Mouse (Mus musculus): Measurements from ENCODE around the gene Trex2.

The Trex2 gene

DNA sequence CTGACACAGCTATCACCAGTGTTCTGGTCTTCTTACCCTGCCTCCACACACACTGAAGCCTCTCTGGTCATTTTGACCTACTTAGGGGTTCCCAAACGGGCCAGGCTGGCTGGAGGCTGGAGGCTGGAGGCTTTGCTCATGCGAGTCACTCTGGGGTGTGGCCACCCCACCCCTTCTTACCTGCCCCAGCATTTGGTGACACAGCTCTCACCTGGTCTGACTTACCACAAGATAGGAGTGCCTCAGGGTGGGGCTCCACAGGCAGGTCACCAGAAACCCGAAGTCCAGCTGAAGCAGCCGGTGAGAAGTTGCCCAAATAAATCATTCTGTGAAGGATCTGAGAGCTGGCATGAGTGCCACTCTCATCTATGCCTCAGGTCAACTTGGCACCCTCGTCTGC is 2.3 kb downstream of the Trex2 start:
- in situ Hi-C loops (cut with MboI, MseI): no loop called here

DNA sequence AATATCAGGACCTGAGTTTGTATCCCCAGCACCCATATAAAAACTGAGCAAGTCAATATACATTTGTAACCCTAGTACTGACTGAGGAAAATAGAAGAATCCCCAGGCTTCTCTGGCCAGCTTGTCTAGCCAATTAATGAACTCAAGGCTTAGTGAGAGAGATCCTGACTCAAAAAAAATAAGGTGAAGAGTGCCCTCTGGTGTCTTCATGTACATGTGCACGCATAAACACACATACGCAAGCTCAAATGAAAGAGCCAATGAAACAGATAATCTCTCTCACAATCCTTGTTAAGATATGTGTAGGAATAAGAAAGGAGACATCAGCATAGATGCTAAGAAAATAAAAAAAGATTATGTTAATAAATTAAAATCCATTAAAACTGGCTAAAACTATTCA is 5.1 kb downstream of the Trex2 start:
- in situ Hi-C loops (cut with MboI, MseI): no loop called here

DNA sequence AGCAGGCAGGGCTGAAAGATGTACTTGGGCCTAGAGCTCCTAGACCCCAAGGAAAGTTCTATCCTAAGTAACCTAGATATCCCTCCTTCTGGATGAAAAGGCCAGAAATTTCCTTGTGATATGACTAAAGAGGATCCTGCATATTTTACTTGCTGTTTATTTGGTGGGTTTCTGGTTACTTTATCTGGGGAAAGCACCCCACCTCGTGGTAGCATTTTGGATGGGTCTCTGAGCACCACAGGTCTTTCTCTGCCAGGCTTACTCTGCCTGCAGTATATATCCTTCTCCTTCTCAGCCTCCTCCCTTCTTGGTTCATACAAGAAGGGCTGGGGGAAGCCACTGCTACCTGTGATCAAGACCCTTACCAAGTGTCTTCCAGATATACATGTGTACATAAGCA is 22.4 kb downstream of the Trex2 start:
- in situ Hi-C loops (cut with MboI, MseI): no loop called here

DNA sequence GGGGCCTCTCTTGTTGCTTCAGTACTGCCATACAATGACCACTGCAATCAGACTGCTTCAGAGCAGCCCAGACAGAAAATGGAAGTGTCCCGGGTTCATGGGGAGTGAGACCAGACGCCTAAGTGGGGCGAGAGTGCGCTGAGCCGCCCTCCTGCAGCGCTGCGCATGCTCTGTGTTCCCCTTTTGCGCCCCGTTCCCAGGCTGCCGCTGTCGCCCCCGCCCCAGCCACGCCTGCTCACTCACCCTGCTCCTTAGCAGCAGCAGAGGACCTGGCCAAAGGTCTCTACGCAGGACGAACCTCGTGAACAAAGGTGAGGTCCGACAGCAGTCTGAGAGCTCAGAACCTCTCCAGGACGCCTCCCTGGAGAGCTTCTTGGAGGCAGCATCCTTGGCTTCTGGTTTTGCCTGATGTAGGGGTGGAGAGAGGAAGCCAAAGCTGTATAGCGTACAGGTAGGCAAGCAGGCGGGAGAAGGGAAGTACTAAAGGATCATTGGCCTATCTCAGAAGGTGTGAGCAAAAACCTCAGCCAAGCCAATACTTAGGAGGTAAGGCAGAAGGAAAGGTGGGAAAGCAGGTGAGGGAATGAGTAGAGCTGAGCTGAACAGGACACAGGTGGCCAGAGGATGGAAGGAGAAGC is 24.1 kb downstream of the Trex2 start, which contains the start of gene Zfp92:
Gene Zfp92 (plus strand): TSS at position 217 of the 638 bp plus-strand sequence.
- in situ Hi-C loops (cut with MboI, MseI): no loop called here

DNA sequence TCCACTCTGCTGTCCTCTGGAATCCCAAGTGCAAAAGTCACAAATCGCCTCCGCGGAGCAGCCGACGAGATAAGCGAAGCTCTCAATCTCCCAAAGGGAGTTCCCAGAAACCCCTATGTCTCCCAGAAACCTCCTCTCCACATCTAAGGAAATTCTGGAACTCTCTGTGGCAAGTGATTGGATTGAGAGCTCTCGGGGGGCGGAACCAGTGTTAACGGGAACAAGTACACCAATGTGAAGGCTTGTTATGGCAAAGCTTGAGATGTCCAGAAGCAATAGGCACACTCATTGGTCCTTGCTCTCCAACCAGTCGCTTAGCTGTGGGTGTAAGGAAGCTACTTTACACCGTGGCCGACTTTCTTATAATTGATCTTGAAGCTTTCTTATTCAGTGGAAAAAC is 33.5 kb downstream of the Trex2 start:
- in situ Hi-C loops (cut with MboI, MseI): no loop called here

DNA sequence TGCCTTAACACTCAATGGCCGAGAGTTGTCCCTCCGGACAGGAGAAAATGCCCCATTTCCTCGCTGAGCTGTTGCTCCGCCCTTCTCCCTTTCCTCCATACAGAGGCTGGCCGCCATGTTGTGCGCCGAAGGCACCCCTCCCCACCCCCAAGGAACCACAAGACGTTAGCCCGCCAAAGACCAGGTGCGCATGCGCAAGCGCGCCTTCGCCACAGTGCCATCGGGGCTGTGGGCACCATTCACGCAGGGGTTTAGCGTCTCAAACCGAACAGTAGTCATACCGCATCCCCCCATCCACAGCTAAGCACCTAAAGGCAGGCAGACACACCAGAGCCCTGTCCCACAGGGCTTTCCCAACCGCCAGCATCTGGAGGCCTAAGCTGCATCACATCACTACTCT is 34.2 kb downstream of the Trex2 start:
- in situ Hi-C loops (cut with MboI, MseI): no loop called here

DNA sequence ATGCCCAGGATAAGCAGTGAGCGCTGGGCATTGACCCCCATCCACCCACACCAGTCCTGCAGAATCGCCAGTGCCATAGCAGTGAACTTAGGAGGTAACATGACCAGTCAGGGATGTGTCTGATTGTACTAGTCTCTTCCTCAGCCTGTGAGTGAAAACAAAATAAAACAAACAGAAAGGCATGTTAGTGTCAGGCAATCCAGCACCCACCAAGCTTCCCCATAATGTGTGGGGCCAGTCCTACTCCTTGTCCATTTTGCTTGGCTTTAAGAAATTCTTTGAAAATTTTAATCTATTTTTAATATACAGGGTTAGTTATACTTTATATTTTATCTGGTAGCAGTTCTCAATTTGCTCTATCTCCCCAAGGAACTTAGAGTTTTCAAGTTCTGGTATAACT is 36.5 kb downstream of the Trex2 start, which contains the start of gene Gm18336:
Gene Gm18336 (minus strand): TSS at position 101 of the 400 bp plus-strand sequence.
- in situ Hi-C loops (cut with MboI, MseI): loop anchor here (5.0 kb wide), 1 partner anchor 346 kb away; no protein-coding TSS in a partner anchor

DNA sequence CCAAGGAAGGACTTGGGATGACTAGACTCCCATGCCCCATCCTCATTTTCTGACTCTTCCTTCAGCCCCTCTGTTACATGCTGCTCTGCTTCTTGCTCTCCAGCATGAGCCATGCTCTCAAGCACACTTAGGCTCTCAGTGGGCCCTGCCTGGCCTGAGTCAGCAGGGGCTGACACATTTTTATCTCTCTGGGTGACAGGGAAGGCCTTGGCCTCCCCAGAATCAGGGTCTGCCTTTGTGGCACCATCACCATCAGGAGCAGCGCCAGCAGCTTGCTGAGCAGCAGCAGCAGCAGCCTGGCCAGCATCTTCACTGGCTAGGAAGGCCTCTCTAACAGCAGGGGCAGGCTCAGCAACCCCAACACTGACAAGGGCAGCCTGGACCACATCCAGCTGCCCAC is 38.7 kb downstream of the Trex2 start:
- in situ Hi-C loops (cut with MboI, MseI): loop anchor here (5.0 kb wide), 1 partner anchor 344 kb away; no protein-coding TSS in a partner anchor

DNA sequence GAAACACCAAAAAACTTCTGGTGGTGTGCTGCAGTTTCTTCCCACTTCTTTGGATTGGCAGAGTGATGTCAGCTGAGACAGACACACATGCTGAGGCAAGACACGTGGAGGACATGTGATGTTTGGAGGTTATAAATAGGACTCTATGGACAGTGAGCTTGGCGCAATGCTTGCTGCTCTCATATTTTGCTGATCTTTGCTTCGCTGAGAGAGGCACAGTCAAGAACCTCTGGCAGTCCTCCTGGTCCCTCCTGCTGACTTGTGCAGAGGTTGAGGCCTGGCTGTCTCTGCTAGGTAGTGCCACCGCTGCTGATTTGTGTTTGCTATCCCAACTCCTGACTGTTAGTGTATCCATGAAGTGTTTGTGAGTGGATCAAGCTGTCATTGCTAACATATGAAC is 43.7 kb downstream of the Trex2 start:
- in situ Hi-C loops (cut with MboI, MseI): no loop called here

DNA sequence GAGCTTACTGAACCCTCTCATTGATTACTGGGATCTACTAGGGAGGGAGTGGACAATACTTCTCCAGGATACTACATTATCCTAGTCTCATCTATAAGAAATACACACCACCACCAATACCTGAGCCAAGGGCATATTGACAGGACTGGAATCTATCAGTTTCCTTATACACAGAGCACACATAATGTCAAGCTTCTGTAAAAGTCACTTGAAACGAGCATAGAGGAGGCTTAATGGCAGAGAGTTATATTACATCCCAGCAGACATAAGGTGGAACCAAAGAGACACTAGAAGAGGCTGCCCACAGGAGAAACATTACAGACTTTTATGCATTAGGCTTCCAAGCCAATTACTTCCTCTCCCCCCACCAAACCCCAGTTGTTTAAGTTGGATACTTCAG is 50.2 kb downstream of the Trex2 start:
- in situ Hi-C loops (cut with MboI, MseI): no loop called here

DNA sequence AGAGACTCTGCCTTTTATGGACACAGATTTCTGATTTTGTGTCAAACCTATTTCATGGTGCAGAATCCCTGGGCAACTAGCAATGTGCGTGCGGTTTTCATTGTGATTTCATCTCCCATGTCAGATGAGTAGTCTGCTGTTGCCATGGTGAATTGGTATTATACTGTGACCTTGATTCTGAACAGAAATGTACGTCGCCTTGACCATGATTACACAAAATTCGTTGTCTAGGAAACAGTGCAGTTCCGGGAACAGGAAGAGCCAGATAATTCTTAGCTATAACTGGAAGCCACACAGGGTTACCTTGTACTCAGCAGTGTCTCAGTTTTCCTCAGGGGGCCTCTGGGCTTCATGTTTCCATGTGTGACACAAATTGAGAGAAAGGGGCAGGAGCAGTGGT is 50.7 kb downstream of the Trex2 start:
- in situ Hi-C loops (cut with MboI, MseI): no loop called here

Data from T-helper 1 cell (primary cell).